Mouse (Mus musculus) embryonic facial prominence, embryonic 11.5 days (tissue): ENCODE data around the gene Cnot2. TPM values are rescaled to one million over a fixed set of nuclear protein-coding genes. Genes with fewer than 3 reads are reported as not detected.

Experiments
- ATAC-seq: fragments of 200-750 bp; cut with Nextera tagmentation; replicated peaks from 2 replicates; pipeline ENCODE4 v1.8.0; 2017; ENCODE audit warnings: low read depth; ENCODE audit not compliant: insufficient number of reproducible peaks, low FRiP score, low TSS enrichment
- DNase-seq: peaks from one replicate; pipeline ENCODE4 v3.0.0-alpha.2; 2015; ENCODE audit warnings: low spot score
- H3K27ac ChIP-seq: fragments of 300-500 bp; sonication (generic); replicated peaks from 2 replicates; pipeline ENCODE4 v1.5.1; 2014; ENCODE audit warnings: mild to moderate bottlenecking, low read depth, low read length, control low read depth
- H3K27me3 ChIP-seq: fragments of 300-500 bp; sonication (generic); 2 replicates; pipeline ENCODE4 v1.6.1; 2014; ENCODE audit warnings: mild to moderate bottlenecking, low read length, moderate library complexity, mixed read lengths; ENCODE audit not compliant: control insufficient read depth, insufficient read depth
- H3K36me3 ChIP-seq: fragments of 300-500 bp; sonication (generic); replicated peaks from 2 replicates; pipeline ENCODE4 v1.6.1; 2014; ENCODE audit warnings: low read depth, mild to moderate bottlenecking, low read length, moderate library complexity, mixed read lengths; ENCODE audit not compliant: control insufficient read depth, insufficient read depth
- H3K4me1 ChIP-seq: fragments of 300-500 bp; sonication (generic); 2 replicates; pipeline ENCODE4 v1.6.1; 2014; ENCODE audit warnings: low read length, mixed read lengths; ENCODE audit not compliant: control insufficient read depth, insufficient read depth
- H3K4me2 ChIP-seq: fragments of 300-500 bp; sonication (generic); 2 replicates; pipeline ENCODE4 v1.6.1; 2014; ENCODE audit warnings: low read depth, mild to moderate bottlenecking, control low read depth, low read length, moderate library complexity
- H3K4me3 ChIP-seq: fragments of 300-500 bp; sonication (generic); 2 replicates; pipeline ENCODE4 v1.5.1; 2014; ENCODE audit warnings: low read depth, low read length, control low read depth
- H3K9ac ChIP-seq: fragments of 300-500 bp; sonication (generic); replicated peaks from 2 replicates; pipeline ENCODE4 v1.6.1; 2014; ENCODE audit warnings: mild to moderate bottlenecking, control low read depth, low read length
- H3K9me3 ChIP-seq: fragments of 300-500 bp; sonication (generic); replicated peaks from 2 replicates; pipeline ENCODE4 v1.6.1; 2016; ENCODE audit warnings: mild to moderate bottlenecking, low read length, inconsistent platforms, mixed read lengths; ENCODE audit not compliant: control insufficient read depth
- WGBS: fragments of 180-500 bp; shearing (Covaris S2); extraction: QIAGEN DNeasy Blood & Tissue Kit; methylation state at CpG from one replicate; pipeline ENCODE4 v1.1.7; 2014; 5-methylcytosine and 5-hydroxymethylcytosine counted together
- polyA plus RNA-seq: library from polyadenylated mRNA; unstranded; fragments of >200 nt; fragmentation: Nextera tagmentation; extraction: Ambion mirVana; gene quantifications from 2 replicates; pipeline ENCODE4 v1.2.1, GENCODE M21; 2014

The Cnot2 gene
- polyA plus RNA-seq, 1 experiment from 2014 or later: 178 TPM

DNA sequence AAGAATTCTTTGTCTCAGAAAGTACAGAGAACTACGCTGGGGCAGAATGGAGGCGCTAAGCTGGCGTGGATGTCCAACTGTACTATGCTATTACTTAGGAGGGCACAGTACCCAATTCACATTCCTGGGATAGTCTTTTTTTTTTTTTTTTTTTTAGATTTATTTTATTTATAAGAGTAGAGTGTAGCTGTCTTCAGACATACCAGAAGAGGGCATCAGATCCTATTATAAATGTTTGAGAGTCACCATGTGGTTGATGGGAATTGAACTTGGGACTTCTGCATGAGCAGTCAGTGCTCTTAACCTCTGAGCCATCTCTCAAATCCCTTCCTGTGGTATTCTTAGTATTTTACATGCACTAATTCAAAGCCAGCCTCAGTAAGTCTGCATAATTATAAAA lies 50.2 kb downstream of the Cnot2 start:
- Histone ChIP-seq H3K27ac (no peak overlapping the region), H3K4me3 (no peak overlapping the region), H3K9ac (no peak overlapping the region), H3K4me2 (no peak overlapping the region), H3K27me3 (no peaks in the 10 kb centered on the region), H3K4me1 (no peaks in the 10 kb centered on the region), H3K9me3 (no peaks in the 10 kb centered on the region), H3K36me3 (no peaks in the 10 kb centered on the region)
- no peak for DNase-seq
- WGBS: 96% methylated on average over 3 of the region's 3 CpGs
- ATAC-seq: no peak

DNA sequence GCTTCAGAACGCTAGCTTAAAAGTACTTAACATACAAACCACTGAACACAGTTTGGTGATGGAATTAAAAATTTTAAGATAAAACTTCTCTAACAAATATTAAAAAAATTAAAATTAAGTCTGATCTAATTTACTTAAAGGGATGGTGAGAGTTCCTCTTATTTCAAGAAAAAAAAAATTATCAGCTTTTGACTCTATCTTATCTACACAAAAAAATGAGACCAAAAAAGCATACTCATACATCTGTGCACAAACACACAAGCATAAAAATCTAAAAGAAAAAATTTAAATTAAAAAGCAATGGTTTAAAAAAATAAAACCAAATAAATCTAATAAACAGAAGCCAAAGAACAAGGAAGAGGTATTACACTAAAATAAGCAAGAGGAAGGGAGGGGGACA lies 61.7 kb downstream of the Cnot2 start:
- DNase-seq (no peak), ATAC-seq (no peak)
- Histone ChIP-seq H3K9ac (no peak overlapping the region), H3K27me3 (no peaks in the 10 kb centered on the region), H3K9me3 (no peaks in the 10 kb centered on the region), H3K4me3 (no peak overlapping the region), H3K4me2 (no peak overlapping the region), H3K4me1 (no peaks in the 10 kb centered on the region), H3K36me3 (no peaks in the 10 kb centered on the region), H3K27ac (no peak overlapping the region)
- WGBS: 93% methylated on average over 1 of the region's 1 CpGs

DNA sequence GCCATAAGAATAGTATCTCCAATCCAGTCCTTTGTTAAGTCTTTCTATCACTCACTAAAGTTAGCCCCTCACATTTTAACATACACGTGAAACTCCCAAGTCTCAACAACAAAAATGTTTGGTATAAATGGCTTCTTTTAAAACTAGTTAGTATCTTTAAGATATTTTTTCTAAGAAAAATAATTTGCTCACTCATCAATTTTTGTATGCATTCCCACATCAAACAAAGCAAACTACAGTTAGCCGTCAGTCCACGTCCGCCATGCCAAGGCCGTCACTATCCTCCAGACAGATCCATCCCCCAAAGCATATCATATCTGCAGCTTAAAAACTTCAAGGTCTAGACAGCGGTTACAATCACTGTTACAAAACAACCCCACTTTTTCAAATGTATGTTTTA lies 65.7 kb downstream of the Cnot2 start:
- H3K4me1 ChIP-seq: no peaks in the 10 kb centered on the region
- H3K9ac ChIP-seq: no peak overlapping the region
- no peaks in the 10 kb centered on the region for H3K36me3 ChIP-seq
- no peaks in the 10 kb centered on the region for H3K27me3 ChIP-seq
- ATAC-seq (no peak), DNase-seq (no peak)
- no peak overlapping the region for H3K27ac ChIP-seq
- H3K4me2 ChIP-seq: no peak overlapping the region
- WGBS: 93% methylated on average over 6 of the region's 6 CpGs
- H3K4me3 ChIP-seq: no peak overlapping the region
- H3K9me3 ChIP-seq: no peaks in the 10 kb centered on the region

DNA sequence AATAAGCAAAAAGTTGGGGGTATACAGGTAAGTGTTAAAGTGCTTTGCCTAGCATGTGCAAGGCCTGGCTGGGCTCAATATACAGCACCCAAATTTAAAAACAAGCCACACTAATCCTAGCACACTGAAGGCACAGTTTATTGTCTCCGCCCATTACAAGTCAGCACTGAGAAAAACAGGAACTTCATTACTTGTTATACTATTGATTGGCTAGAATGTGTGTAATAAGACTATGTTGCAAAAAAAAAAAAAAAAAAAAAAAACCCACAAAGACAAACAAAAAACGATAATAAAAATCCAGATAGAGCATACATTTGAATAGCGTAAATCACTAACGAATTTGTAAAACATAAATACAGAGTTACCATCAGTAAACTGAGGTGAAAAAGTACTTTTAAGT lies 66.2 kb downstream of the Cnot2 start:
- no peaks in the 10 kb centered on the region for H3K4me1 ChIP-seq
- DNase-seq: no peak
- no peaks in the 10 kb centered on the region for H3K27me3 ChIP-seq
- no peak overlapping the region for H3K4me2 ChIP-seq
- 97% methylated on average over 4 of the region's 4 CpGs for WGBS
- H3K36me3 ChIP-seq: no peaks in the 10 kb centered on the region
- no peak for ATAC-seq
- H3K4me3 ChIP-seq: no peak overlapping the region
- no peak overlapping the region for H3K27ac ChIP-seq
- no peak overlapping the region for H3K9ac ChIP-seq
- H3K9me3 ChIP-seq: no peaks in the 10 kb centered on the region

DNA sequence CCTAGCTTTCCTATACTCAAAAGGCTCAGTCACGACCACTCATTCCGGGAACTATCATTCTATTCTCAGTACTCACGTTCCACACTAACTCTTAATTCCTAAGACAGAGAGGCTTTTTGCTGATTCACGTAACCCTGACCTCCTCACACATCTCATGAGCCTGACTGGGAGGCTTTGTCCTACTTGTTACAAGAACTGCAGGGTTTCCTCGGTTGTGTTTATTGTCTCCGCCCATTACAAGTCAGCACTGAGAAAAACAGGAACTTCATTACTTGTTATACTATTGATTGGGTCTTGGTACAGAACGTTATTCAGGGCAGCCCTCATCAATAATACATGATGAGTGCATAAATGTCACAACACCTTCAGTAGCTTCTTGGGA lies 68.1 kb downstream of the Cnot2 start:
- ATAC-seq (no peak), DNase-seq (no peak)
- 55% methylated on average over 7 of the region's 7 CpGs for WGBS
- no peaks in the 10 kb centered on the region for H3K27me3 ChIP-seq
- H3K36me3 ChIP-seq: no peaks in the 10 kb centered on the region
- H3K4me1 ChIP-seq: no peaks in the 10 kb centered on the region
- no peak overlapping the region for H3K4me3 ChIP-seq
- H3K4me2 ChIP-seq: no peak overlapping the region
- H3K9ac ChIP-seq: no peak overlapping the region
- H3K9me3 ChIP-seq: no peaks in the 10 kb centered on the region
- H3K27ac ChIP-seq: no peak overlapping the region

DNA sequence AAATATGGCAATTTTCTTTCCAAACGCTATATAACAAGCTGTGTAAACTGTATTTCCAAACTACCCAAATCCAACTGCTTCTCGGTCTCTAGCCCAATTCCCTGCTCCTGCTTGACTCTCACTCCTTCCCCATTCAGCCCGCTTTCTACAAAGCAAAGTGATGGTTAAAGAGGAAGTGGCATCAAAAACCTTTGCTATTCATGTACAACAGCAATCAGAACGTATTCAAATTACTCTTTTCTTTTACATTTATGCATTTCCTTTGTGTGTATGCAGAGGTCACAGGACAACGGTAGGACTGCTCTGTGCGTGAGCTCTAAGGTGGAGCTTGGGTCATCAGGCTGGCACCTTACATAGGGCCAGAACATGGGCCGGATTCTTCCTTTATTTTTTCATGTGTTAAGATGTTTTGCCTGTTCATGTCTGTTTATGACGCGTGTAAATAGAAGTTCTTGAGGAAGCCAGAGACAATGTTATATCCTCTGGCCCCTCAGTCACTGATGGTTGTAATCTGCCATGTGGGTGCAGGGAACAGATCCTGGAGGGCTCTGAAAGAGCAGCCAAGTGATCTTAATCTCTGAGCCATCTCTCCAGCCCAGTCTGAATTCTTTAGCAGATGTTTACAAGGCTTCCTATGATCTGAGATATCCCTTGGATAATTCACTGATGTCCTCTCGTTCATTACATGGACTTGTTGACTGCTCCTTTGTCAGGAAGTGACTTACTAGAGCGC lies 68.6 kb downstream of the Cnot2 start:
- no peak overlapping the region for H3K4me2 ChIP-seq
- H3K9me3 ChIP-seq: no peaks in the 10 kb centered on the region
- no peak overlapping the region for H3K27ac ChIP-seq
- DNase-seq (no peak), ATAC-seq (no peak)
- H3K36me3 ChIP-seq: no peaks in the 10 kb centered on the region
- no peaks in the 10 kb centered on the region for H3K27me3 ChIP-seq
- no peaks in the 10 kb centered on the region for H3K4me1 ChIP-seq
- H3K4me3 ChIP-seq: no peak overlapping the region
- no peak overlapping the region for H3K9ac ChIP-seq
- 88% methylated on average over 11 of the region's 11 CpGs for WGBS

DNA sequence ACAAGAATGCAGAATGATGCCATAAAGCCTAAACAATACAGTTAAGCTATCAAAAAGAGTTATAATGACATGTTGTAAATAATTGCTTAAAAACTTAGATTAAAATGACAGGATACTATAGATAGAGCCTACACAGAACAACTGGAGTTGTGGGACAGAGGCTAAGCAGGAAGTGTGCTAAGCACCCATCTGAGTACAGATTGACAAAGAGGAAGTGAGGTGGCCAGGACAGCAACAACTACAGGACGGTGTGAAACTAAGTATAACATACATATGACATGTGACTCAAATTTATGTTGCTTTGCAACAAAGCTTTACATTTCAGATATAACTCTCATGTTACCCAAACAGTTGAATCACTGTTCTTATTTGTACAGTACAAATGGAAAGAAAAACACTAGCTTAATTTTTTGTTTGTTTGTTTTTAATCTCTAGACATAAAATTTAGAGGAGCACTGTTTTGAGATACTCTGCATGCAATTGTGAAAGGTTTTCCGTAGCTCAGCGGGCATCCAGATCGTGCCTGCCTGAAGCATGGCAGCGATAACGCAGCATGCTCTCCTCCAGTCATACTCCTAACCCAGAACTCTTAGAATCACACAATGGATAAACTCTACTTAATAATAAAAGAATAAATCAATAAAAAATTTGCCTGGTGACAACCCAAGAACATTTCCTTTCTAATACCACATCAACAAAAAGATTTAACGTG lies 75.9 kb downstream of the Cnot2 start:
- H3K4me1 ChIP-seq: no peaks in the 10 kb centered on the region
- no peaks in the 10 kb centered on the region for H3K27me3 ChIP-seq
- H3K9me3 ChIP-seq: no peaks in the 10 kb centered on the region
- H3K27ac ChIP-seq: no peak overlapping the region
- no peak overlapping the region for H3K9ac ChIP-seq
- H3K4me2 ChIP-seq: no peak overlapping the region
- no peaks in the 10 kb centered on the region; the same call in 1 of the 2 replicates for H3K36me3 ChIP-seq
- WGBS: 91% methylated on average over 7 of the region's 7 CpGs
- ATAC-seq (no peak), DNase-seq (no peak)
- H3K4me3 ChIP-seq: no peak overlapping the region

DNA sequence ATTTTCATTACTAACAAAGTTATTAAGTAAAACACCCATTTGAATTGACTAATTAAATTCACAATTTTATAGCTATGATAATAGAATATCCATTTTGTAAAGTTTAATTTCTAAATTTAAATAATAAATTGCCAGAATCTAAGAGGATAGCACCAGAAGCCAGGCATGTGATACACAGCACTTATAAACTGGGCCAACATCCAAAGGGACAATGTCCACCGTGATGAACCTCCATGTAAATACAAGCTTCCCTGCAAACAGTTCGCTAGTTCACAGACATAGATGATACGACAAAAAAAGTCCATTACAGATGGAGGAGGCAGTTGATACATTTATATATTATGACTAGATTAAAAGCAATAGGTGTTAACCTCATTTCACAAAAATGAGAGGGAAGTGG lies 88.5 kb downstream of the Cnot2 start:
- Histone ChIP-seq H3K9ac (no peak overlapping the region), H3K4me3 (no peak overlapping the region), H3K4me2 (no peak overlapping the region), H3K4me1 (no peaks in the 10 kb centered on the region), H3K36me3 (no peaks in the 10 kb centered on the region; the same call in 1 of the 2 replicates), H3K27ac (no peak overlapping the region), H3K9me3 (no peaks in the 10 kb centered on the region), H3K27me3 (no peaks in the 10 kb centered on the region)
- ATAC-seq: no peak
- no peak for DNase-seq
- WGBS: 92% methylated on average over 3 of the region's 3 CpGs
